In genomic region chr2:168465646-168466045, GRCm38 (mm10) we compare ENCODE assay signal across 17 mouse cellular contexts.
DNase-seq lines count a peak whose midpoint lies in the region; ATAC-seq and TF ChIP-seq lines count a peak whose summit lies in the region.
"Had no signal": no experiment of that assay in that cellular context is flagged by ENCODE, and none has a peak within 500 bp of the region (broad histone marks: within the 10 kb centered on the region; RNA-seq: fewer than 3 reads in every experiment).

No protein-coding gene starts in this region.

- no peak for ATAC-seq in heart, embryonic 11.5 days (replicated peaks; ENCODE audit: insufficient number of reproducible peaks, low FRiP score, low TSS enrichment)
- ATAC-seq: intestine, embryonic 16.5 days; midbrain, embryonic 15.5 days had no signal

- intact Hi-C loops in heart, postnatal 10 days (cut with DNase I) = loop anchor here (10.0 kb wide), 1 partner anchor 279 kb away; the partner anchor contains the start of gene Atp9a

- TF ChIP-seq POLR2A in embryonic fibroblast, embryonic 13.5 days (IDR thresholded peaks at IDR 0.05; ENCODE audit: low read depth, low read length) = no peak

- H3K4me1 ChIP-seq in heart, embryonic 11.5 days (ENCODE audit: control insufficient read depth, insufficient read depth, low read length) = peaks cover 4% of the 10 kb centered on the region
- H3K4me1 ChIP-seq in embryonic fibroblast, embryonic 13.5 days (ENCODE audit: control insufficient read depth, insufficient read depth, low read length) = peaks cover 14% of the 10 kb centered on the region
- H3K4me1 ChIP-seq: liver, embryonic 15.5 days; midbrain, embryonic 15.5 days had no signal

- H3K4me3 ChIP-seq in heart, embryonic 11.5 days (ENCODE audit: low read depth, low read length) = no peak overlapping the region
- no peak overlapping the region for H3K4me3 ChIP-seq in embryonic fibroblast, embryonic 13.5 days (ENCODE audit: insufficient read depth, low read length)
- H3K4me3 ChIP-seq: hindbrain, embryonic 15.5 days; kidney, embryonic 15.5 days; liver, embryonic 15.5 days; midbrain, embryonic 15.5 days had no signal

- no peak overlapping the region for H3K9ac ChIP-seq in heart, embryonic 11.5 days (ENCODE audit: low read depth, low read length)
- H3K9ac ChIP-seq: hindbrain, embryonic 15.5 days; kidney, embryonic 15.5 days; liver, embryonic 15.5 days; midbrain, embryonic 15.5 days had no signal

- peak; percentile 75 to 82 for DNase-seq in cerebellum, postnatal 10 days
- DNase-seq in cerebellum, adult 11-12 months = no peak
- DNase-seq in heart, postnatal 10 days = peak; percentile 28 to 39
- DNase-seq in lung, postnatal 10 days = peak; percentile 49
- DNase-seq in lung, postnatal 4 days = no peak
- DNase-seq in layer of hippocampus, adult 8-10 months (ENCODE audit: low spot score in 2 of 2) = no peak
- DNase-seq: cerebellum, adult 18-20 months; right cerebral cortex, postnatal 25 days; thymus, adult 2 months had no signal

- TF ChIP-seq CTCF in embryonic fibroblast, embryonic 13.5 days (IDR thresholded peaks at IDR 0.05; ENCODE audit: borderline replicate concordance, insufficient read depth, low read length) = no peak

- H3K36me3 ChIP-seq in heart, embryonic 11.5 days (ENCODE audit: control insufficient read depth, insufficient read depth, low read length) = no peaks in the 10 kb centered on the region
- H3K36me3 ChIP-seq: G1E; hindbrain, embryonic 15.5 days; kidney, embryonic 15.5 days; liver, embryonic 15.5 days; midbrain, embryonic 15.5 days had no signal

- no peak overlapping the region for H3K27ac ChIP-seq in heart, embryonic 11.5 days (ENCODE audit: low read depth, low read length)
- H3K27ac ChIP-seq in embryonic fibroblast, embryonic 13.5 days (ENCODE audit: insufficient read depth, low read length) = peak overlapping the region; percentile 46
- H3K27ac ChIP-seq: hindbrain, embryonic 15.5 days; kidney, embryonic 15.5 days; liver, embryonic 15.5 days; midbrain, embryonic 15.5 days had no signal

- peaks cover 42% of the 10 kb centered on the region for H3K27me3 ChIP-seq in heart, embryonic 11.5 days (ENCODE audit: control insufficient read depth, insufficient read depth, low read length)
- H3K27me3 ChIP-seq: hindbrain, embryonic 15.5 days; kidney, embryonic 15.5 days; liver, embryonic 15.5 days; midbrain, embryonic 15.5 days had no signal

- H3K9me3 ChIP-seq in heart, embryonic 11.5 days (replicated peaks; ENCODE audit: control insufficient read depth, low read length) = no peaks in the 10 kb centered on the region
- H3K9me3 ChIP-seq: hindbrain, embryonic 15.5 days; kidney, embryonic 15.5 days; liver, embryonic 15.5 days; midbrain, embryonic 15.5 days had no signal

- WGBS in heart, embryonic 11.5 days (ENCODE audit: insufficient replicate concordance) = 73% methylated on average over 5 of the region's 5 CpGs

- no peak overlapping the region for H3K4me2 ChIP-seq in heart, embryonic 11.5 days
- H3K4me2 ChIP-seq: hindbrain, embryonic 15.5 days; kidney, embryonic 15.5 days; liver, embryonic 15.5 days; midbrain, embryonic 15.5 days had no signal

Comparison
In these comparisons a context has a peak if more than half of its experiments do, and no peak if none do; other contexts are left out.
1. DNase-seq: peak in cerebellum, postnatal 10 days (2 of 2), heart, postnatal 10 days (2 of 2) and lung, postnatal 10 days (single experiment); none in cerebellum, adult 11-12 months (single experiment), lung, postnatal 4 days (0 of 2) and layer of hippocampus, adult 8-10 months (0 of 2).